Mouse (Mus musculus) c-Kit-positive CD71-positive TER-119-positive erythroid progenitor cells, embryonic 14.5 days (primary cell): ENCODE results near the gene Poc5.

ENCODE experiments used
- DNase-seq: peaks from one replicate; pipeline ENCODE4 v3.0.0-alpha.2; 2013; ENCODE audit warnings: low spot score

The Poc5 gene

GRCm38 (mm10) chr13:96388042-96388888 is at the start of gene Poc5:
Gene Poc5, plus strand, starts transcription at chr13:96388294.
- DNase-seq: peak; percentile 99

- no peak for DNase-seq
Measured at GRCm38 (mm10) chr13:96341461-96341860, 46.6 kb upstream of the Poc5 start.

GRCm38 (mm10) chr13:96344778-96345177 is 43.3 kb upstream of the Poc5 start:
- DNase-seq: no peak

- no peak for DNase-seq
Measured at GRCm38 (mm10) chr13:96346581-96346980, 41.5 kb upstream of the Poc5 start.

GRCm38 (mm10) chr13:96350207-96350606 is 37.9 kb upstream of the Poc5 start:
- DNase-seq: no peak

- no peak for DNase-seq
Measured at GRCm38 (mm10) chr13:96351264-96351663, 36.8 kb upstream of the Poc5 start.

- DNase-seq: no peak
Measured at GRCm38 (mm10) chr13:96375519-96375918, 12.6 kb upstream of the Poc5 start.

GRCm38 (mm10) chr13:96376871-96377270 is 11.2 kb upstream of the Poc5 start:
- DNase-seq: no peak

GRCm38 (mm10) chr13:96377883-96378282 is 10.2 kb upstream of the Poc5 start:
- DNase-seq: no peak

GRCm38 (mm10) chr13:96389301-96389700 is 1.2 kb downstream of the Poc5 start:
- DNase-seq: no peak

- DNase-seq: no peak
Measured at GRCm38 (mm10) chr13:96401251-96401650, 13.2 kb downstream of the Poc5 start.

- no peak for DNase-seq
Measured at GRCm38 (mm10) chr13:96405518-96405917, 17.4 kb downstream of the Poc5 start.

- DNase-seq: no peak
Measured at GRCm38 (mm10) chr13:96407040-96407439, 18.9 kb downstream of the Poc5 start.

GRCm38 (mm10) chr13:96408786-96409185 is 20.7 kb downstream of the Poc5 start:
- no peak for DNase-seq

- no peak for DNase-seq
Measured at GRCm38 (mm10) chr13:96414384-96414783, 26.3 kb downstream of the Poc5 start.

GRCm38 (mm10) chr13:96416380-96416779 is 28.3 kb downstream of the Poc5 start:
- DNase-seq: no peak

GRCm38 (mm10) chr13:96417261-96417813 is 29.2 kb downstream of the Poc5 start:
- DNase-seq: no peak

- no peak for DNase-seq
Measured at GRCm38 (mm10) chr13:96418487-96418886, 30.4 kb downstream of the Poc5 start.

GRCm38 (mm10) chr13:96421230-96421629 is 33.1 kb downstream of the Poc5 start:
- DNase-seq: no peak

- no peak for DNase-seq
Measured at GRCm38 (mm10) chr13:96424496-96425274, 36.6 kb downstream of the Poc5 start.

GRCm38 (mm10) chr13:96426044-96426443 is 38.0 kb downstream of the Poc5 start:
- no peak for DNase-seq

- no peak for DNase-seq
Measured at GRCm38 (mm10) chr13:96428531-96428930, 40.4 kb downstream of the Poc5 start.
